Mouse (Mus musculus): ENCODE measurements at regions not wholly inside any gene's neighbourhood (a gene's known extent, or its start where the extent isn't known, plus 50 kb on each side); places are given as distances from the start of the nearest gene placed in this dataset.

DNA sequence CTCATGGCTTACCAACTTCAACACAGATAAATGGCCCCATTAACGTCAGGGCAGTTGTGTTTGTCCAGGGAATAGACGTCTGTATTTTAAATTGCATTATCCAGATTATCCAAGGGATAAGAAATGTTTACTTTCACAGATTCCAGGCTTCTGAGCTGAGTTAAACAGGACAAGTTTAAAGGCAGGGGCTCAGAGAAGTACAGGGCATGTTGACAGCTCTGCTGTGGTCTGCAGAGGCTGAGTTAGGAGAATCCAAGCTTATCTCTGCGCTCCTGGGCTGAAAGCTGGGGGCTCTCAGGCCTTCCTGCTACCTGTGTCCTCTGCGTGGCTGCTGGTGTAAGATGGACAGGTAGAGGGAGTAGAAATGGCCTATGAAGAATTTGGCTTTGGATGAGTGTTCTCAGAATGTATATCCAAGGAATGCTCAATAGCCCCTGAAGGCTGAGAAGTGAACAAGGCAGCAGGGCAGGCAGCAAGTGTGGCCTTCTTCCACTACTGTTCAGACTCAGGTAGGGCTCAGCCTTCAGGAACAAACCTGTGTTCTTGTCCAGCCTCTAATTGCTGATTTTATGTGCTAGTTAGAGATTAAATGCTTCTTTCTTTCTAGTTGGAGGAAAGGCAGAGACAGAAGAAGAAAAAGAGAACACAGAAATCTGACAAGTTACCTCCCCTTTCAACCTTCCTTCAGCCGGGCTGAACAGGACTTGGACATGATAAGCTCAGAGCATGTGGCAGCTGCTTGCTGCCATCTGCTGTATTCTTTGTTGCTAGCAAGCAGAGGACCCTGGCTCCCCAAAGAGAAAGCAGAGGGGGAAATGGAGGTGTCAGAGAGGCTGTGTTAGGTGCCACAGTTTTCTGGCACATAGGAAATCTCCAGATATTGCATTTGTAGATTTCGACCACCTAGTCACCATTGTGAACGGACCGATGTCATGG, 77.9 kb upstream of the Grem2 start:
- peak; percentile 18 for DNase-seq

DNA sequence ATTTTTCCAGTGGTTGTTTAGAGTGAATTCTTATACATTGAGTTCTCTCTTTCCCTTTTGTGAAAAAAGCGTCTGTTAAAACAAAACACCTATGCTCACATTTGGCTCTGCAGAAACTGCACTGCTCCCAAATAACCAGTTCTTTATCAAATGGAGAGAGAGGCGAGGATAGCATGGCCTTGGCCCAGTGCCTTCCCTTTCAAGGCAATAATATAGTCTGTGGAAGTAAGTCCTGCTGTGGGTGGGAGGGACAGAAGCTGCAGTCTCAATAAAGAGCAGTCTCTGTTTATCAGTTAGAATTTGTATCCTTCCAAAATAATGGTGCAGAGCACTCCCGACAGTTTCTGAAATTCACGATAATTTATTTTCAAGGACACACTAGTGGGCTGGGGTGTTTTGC, 70.9 kb upstream of the Grem2 start:
- DNase-seq = peak; percentile 38

DNA sequence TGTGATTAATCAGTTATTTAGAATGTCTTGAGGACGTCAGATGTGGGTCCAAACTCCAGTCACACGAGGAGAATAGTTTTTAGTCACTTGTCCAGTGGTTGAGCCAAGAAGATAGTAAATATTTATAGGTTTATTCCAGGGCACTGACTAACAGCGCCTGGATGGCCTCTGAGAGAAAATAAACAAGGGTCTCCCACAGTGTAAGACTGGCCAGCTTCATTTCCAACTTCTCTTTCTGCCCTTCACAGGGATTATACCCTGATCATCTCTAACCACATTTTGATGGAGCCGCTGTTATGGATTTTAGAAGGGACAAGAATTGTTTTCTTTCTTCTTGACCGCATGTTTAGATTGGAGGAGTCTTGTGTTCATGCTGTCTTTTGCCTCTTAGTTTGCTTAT, 67.0 kb upstream of the Grem2 start:
- no peak for DNase-seq

DNA sequence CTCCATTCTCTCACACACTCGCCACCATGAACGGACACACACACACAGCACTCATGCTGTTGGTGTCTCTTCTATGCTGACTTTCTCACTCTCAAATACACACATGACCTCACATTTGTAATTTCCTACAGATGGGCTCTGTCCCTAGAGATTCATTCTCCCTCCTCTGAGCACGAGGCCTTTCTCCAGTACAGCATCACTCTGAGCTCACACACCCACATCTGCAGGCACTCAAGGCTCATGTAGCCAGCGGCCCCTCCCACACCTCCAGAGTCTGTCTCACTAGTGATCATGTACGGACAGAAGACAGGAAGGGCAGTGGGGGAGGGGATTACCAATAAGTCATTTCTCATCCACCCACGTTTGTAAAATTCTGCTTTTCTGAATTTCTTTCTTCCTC, 50.3 kb upstream of the Grem2 start:
- no peak for DNase-seq
